Comparison of ENCODE assay signal across 10 mouse cellular contexts in the genomic region with DNA sequence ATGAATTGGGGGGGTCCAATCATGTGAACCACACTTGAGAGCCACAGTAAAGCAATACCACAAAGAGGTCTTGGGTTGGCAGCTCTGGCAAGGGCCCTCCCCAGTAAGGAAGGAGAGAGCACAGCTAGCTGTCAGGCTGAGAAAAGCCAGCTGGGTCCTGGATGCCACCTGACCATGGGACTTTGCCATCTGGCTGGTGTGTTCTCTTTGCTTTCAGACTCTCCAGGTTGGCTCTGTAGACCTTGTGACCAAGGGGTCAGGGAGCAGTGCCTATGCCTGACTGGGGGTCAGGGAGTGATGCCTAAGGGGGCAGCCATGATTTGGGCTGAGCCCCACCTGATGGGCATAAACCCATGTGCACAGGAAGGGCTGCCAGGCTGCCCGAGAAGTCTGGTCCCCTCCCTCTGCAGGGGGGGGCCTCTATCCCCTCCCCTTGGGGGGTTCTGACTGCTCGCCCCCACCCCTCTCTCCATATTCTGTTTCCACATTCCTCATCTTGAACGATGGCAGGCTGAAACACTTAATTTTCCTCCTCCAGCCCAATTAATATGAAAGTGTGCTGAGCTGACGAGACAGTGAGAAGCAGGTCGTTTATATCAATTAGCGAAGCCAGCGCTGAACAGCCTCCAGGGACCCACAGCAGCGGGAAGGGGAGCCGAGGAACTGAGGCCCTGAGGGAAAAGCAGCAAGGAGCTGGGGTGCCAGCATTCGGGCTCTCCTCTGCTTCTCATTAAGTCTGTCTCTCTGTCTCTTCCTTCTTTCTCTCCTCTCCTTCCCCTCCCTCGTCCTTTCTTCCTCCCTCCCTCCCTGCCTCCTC.
A peak's percentile ranks its signal among the peaks of the same experiment; 100 is the strongest.
DNase-seq lines count a peak whose midpoint lies in the region; ATAC-seq lines count a peak whose summit lies in the region.
"Had no signal": no experiment of that assay in that cellular context is flagged by ENCODE, and none has a peak within 500 bp of the region (broad histone marks: within the 10 kb centered on the region; RNA-seq: fewer than 3 reads in every experiment).

No protein-coding gene starts in this region.

- no peak overlapping the region for H3K4me2 ChIP-seq in hindbrain, embryonic 11.5 days (replicated peaks; ENCODE audit: low read depth, low read length)
- no peak overlapping the region for H3K4me2 ChIP-seq in intestine, embryonic 15.5 days (replicated peaks)
- no peak overlapping the region for H3K4me2 ChIP-seq in neural tube, embryonic 14.5 days (ENCODE audit: low read depth, low read length)

- H3K9ac ChIP-seq in hindbrain, embryonic 11.5 days (ENCODE audit: low read depth, low read length): no peak overlapping the region
- H3K9ac ChIP-seq in intestine, embryonic 15.5 days: no peak overlapping the region
- no peak overlapping the region for H3K9ac ChIP-seq in neural tube, embryonic 14.5 days (replicated peaks; ENCODE audit: low read depth, low read length)

- H3K4me3 ChIP-seq in hindbrain, embryonic 10.5 days: no peak overlapping the region
- no peak overlapping the region for H3K4me3 ChIP-seq in hindbrain, embryonic 11.5 days (ENCODE audit: low read depth, low read length)
- no peak overlapping the region for H3K4me3 ChIP-seq in forebrain, embryonic 10.5 days
- no peak overlapping the region for H3K4me3 ChIP-seq in intestine, embryonic 15.5 days (replicated peaks)
- no peak overlapping the region for H3K4me3 ChIP-seq in neural tube, embryonic 14.5 days (ENCODE audit: low read depth, low read length)

- 45% methylated on average over 11 of the region's 11 CpGs for WGBS in hindbrain, embryonic 10.5 days
- WGBS in hindbrain, embryonic 11.5 days: 33% methylated on average over 11 of the region's 11 CpGs
- 36% methylated on average over 11 of the region's 11 CpGs for WGBS in forebrain, embryonic 10.5 days
- 32% methylated on average over 11 of the region's 11 CpGs for WGBS in intestine, embryonic 15.5 days
- WGBS in neural tube, embryonic 14.5 days: 15% methylated on average over 11 of the region's 11 CpGs

- H3K27ac ChIP-seq in hindbrain, embryonic 10.5 days: peak overlapping the region; percentile 19
- no peak overlapping the region for H3K27ac ChIP-seq in hindbrain, embryonic 11.5 days (ENCODE audit: low read depth, low read length)
- H3K27ac ChIP-seq in forebrain, embryonic 10.5 days: peak overlapping the region; percentile 63
- no peak overlapping the region for H3K27ac ChIP-seq in intestine, embryonic 15.5 days
- H3K27ac ChIP-seq in neural tube, embryonic 14.5 days (ENCODE audit: low read depth, low read length): peak overlapping the region; percentile 4

- H3K36me3 ChIP-seq in hindbrain, embryonic 10.5 days: no peaks in the 10 kb centered on the region
- H3K36me3 ChIP-seq in hindbrain, embryonic 11.5 days (ENCODE audit: control insufficient read depth, insufficient read depth, low read length): no peaks in the 10 kb centered on the region
- H3K36me3 ChIP-seq in forebrain, embryonic 10.5 days (replicated peaks): no peaks in the 10 kb centered on the region
- H3K36me3 ChIP-seq in intestine, embryonic 15.5 days: no peaks in the 10 kb centered on the region
- H3K36me3 ChIP-seq in neural tube, embryonic 14.5 days (ENCODE audit: control insufficient read depth, insufficient read depth, low read length): no peaks in the 10 kb centered on the region

- H3K9me3 ChIP-seq in hindbrain, embryonic 10.5 days: peaks cover 9% of the 10 kb centered on the region; the same call in 1 of the 2 replicates
- H3K9me3 ChIP-seq in hindbrain, embryonic 11.5 days (ENCODE audit: control insufficient read depth, low read length): no peaks in the 10 kb centered on the region
- H3K9me3 ChIP-seq in forebrain, embryonic 10.5 days: peaks cover 12% of the 10 kb centered on the region; the same call in 1 of the 2 replicates
- no peaks in the 10 kb centered on the region for H3K9me3 ChIP-seq in intestine, embryonic 15.5 days
- no peaks in the 10 kb centered on the region for H3K9me3 ChIP-seq in neural tube, embryonic 14.5 days (ENCODE audit: control insufficient read depth, low read length)

- DNase-seq in hindbrain, embryonic 10.5 days (ENCODE audit: low spot score): no peak
- DNase-seq in hindbrain, embryonic 11.5 days (ENCODE audit: low spot score): no peak
- no peak for DNase-seq in forebrain, embryonic 10.5 days (ENCODE audit: extremely low spot score, low spot score)
- no peak for DNase-seq in layer of hippocampus, adult 9-11 months
- DNase-seq in layer of hippocampus, adult 9-10 months (ENCODE audit: low spot score): no peak
- DNase-seq: right cerebral cortex, postnatal 14 days had no signal

- peaks cover 49% of the 10 kb centered on the region for H3K4me1 ChIP-seq in hindbrain, embryonic 10.5 days (replicated peaks)
- H3K4me1 ChIP-seq in hindbrain, embryonic 11.5 days (replicated peaks; ENCODE audit: control insufficient read depth, insufficient read depth, low read length): 0 out of 2 replicates have a peak, but pooled peaks cover 2% of the 10 kb centered on the region
- peaks cover 49% of the 10 kb centered on the region for H3K4me1 ChIP-seq in forebrain, embryonic 10.5 days
- H3K4me1 ChIP-seq in intestine, embryonic 15.5 days (replicated peaks): peaks cover 17% of the 10 kb centered on the region
- peaks cover 10% of the 10 kb centered on the region; the same call in 1 of the 2 replicates for H3K4me1 ChIP-seq in neural tube, embryonic 14.5 days (ENCODE audit: control insufficient read depth, insufficient read depth, low read length)

- peaks cover 18% of the 10 kb centered on the region for H3K27me3 ChIP-seq in hindbrain, embryonic 10.5 days (ENCODE audit: insufficient read depth, poor library complexity, severe bottlenecking)
- H3K27me3 ChIP-seq in hindbrain, embryonic 11.5 days (ENCODE audit: control insufficient read depth, insufficient read depth, low read length): no peaks in the 10 kb centered on the region
- 0 out of 2 replicates have a peak, but pooled peaks cover 4% of the 10 kb centered on the region for H3K27me3 ChIP-seq in forebrain, embryonic 10.5 days (ENCODE audit: poor library complexity, severe bottlenecking)
- H3K27me3 ChIP-seq in intestine, embryonic 15.5 days (replicated peaks): no peaks in the 10 kb centered on the region
- H3K27me3 ChIP-seq in neural tube, embryonic 14.5 days (ENCODE audit: control insufficient read depth, insufficient read depth, low read length): no peaks in the 10 kb centered on the region

- ATAC-seq in hindbrain, embryonic 11.5 days (ENCODE audit: low FRiP score): no peak
- peak; percentile 52 for ATAC-seq in intestine, embryonic 15.5 days
- ATAC-seq in neural tube, embryonic 14.5 days (ENCODE audit: low read depth): no peak; the same call in 1 of the 2 replicates
- no peak for ATAC-seq in frontal cortex, adult (ENCODE audit: low TSS enrichment)
- ATAC-seq: inflammation-experienced regulatory T-cells, adult 6 months had no signal

Comparison
In these comparisons a context has a peak if more than half of its experiments do, and no peak if none do; other contexts are left out.
1. H3K27ac ChIP-seq: peak in hindbrain, embryonic 10.5 days (single experiment), forebrain, embryonic 10.5 days (single experiment) and neural tube, embryonic 14.5 days (single experiment); none in hindbrain, embryonic 11.5 days (single experiment) and intestine, embryonic 15.5 days (single experiment).